Mouse (Mus musculus): ENCODE measurements around the gene Olfr476. TPM values are rescaled to one million over a fixed set of nuclear protein-coding genes. Genes with fewer than 3 reads are reported as not detected.
"Not testable (repeated sequence)": the region's sequence is repeated elsewhere in the genome, so short reads cannot be mapped to it uniquely, and the experiment has no call there.

Gene Olfr476
- not detected for total RNA-seq (2021)

DNA sequence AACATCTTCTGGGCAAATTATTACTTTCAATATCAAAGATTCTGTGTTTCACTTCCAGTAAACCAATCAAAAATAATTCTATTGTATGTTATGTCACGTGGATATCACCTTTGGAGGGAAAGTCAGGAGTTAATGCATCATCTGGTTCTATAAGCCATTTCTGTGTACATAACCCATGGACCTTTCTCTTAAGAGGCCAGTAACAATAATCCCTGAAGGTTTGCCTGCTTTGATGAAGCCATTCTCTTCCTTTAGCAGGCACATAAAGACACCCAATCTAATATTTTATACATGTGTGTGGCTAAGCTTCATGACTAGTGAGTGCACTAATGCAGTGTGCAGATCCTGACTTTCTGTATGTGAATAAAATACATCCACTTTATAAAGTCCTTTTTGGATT lies at the start of gene Olfr476:
TSS of gene Olfr476 (plus strand) at position 301 of the 400 bp plus-strand sequence.
- no peak for DNase-seq (ENCODE audit: extremely low spot score in 1 of 2, low spot score in 2 of 2)
- intact Hi-C loops (cut with DNase I), result no loop called here

DNA sequence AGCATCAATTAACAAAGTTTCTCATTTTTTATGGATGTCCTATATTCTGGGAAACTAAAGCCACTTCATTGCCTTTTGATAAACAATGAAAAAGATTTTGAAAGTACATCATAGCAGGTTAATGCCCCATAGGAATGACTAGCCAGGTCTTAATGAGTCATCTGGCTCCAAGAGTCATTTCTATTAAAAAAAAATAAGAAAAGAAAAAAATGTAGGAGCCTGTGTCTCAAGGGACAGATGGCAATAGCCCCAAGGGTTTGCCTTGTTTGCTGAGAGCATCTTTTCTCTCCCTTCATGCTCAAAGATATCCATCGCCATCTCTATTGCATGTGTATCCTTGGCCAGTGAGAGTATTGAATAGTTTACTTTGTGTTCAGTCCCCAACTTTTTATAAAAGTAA lies 34.5 kb upstream of the Olfr476 start, which contains the start of gene Olfr473:
TSS of gene Olfr473 (plus strand) at position 301 of the 400 bp plus-strand sequence.
- intact Hi-C loops (cut with DNase I), result no loop called here
- DNase-seq (ENCODE audit: extremely low spot score in 1 of 2, low spot score in 2 of 2), result no peak

DNA sequence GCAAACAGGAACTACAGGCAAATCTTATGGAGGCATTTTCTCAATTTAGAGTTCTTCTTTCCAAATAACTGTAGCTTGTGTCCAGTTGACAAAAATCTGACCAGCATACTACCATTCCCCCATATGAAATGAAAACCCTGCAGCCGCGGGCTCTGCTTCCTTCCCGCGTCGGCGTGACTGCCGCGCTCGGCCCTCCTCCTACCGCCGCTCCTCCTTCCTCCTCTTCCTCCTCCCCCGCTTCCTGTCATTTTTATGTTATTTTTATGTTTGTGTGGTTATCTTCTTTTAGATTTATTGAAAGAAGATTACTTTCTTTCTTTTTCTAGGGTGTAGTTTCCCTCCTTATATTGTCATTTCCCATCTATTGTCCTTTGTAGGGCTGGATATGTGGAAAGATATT lies 12.1 kb upstream of the Olfr476 start:
- intact Hi-C loops (cut with DNase I); DNase-seq (ENCODE audit: extremely low spot score in 1 of 2, low spot score in 2 of 2): not testable (repeated sequence)

DNA sequence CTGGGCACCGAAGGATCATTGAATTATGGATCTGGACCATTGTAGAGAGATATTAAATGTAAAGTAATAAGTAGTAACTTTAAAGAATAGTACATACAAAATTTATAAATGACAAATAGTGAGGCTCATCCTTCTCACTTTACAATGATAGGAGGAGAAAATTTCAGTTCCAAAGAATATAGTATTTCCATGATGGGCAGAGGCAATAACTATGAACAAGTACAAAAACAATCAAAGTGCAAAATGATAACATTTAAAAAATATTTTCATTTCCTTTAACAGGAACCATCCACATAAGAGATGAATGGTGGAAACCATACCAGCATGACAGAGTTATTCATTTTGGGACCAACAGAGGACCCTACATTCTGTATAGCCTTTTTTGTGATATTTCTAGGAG lies 10.3 kb upstream of the Olfr476 start, which contains the start of gene Olfr474:
TSS of gene Olfr474 (plus strand) at position 301 of the 400 bp plus-strand sequence.
- no peak for DNase-seq (ENCODE audit: extremely low spot score in 1 of 2, low spot score in 2 of 2)
- intact Hi-C loops (cut with DNase I), result no loop called here

DNA sequence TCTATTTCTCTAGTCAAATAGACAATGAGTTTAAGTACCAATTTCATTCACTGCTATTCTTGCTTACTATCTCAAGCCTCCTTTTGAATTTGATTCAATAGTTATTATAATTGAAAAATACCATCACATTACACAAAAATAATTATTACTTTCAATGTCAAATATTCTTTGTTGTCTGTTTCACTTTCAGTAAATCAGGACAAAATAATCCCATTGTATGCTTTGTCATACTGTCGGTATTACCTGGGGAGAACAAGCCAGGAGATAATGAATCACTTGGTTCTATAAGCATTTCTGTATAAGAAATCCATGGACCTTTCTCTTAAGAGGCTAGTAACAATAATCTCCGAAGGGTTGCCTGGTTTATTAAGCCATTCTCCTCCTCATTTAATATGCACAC lies 21.8 kb downstream of the Olfr476 start, which contains the start of gene Olfr477:
TSS of gene Olfr477 (plus strand) at position 301 of the 400 bp plus-strand sequence.
- DNase-seq (ENCODE audit: extremely low spot score in 1 of 2, low spot score in 2 of 2), result no peak
- intact Hi-C loops (cut with DNase I), result no loop called here

DNA sequence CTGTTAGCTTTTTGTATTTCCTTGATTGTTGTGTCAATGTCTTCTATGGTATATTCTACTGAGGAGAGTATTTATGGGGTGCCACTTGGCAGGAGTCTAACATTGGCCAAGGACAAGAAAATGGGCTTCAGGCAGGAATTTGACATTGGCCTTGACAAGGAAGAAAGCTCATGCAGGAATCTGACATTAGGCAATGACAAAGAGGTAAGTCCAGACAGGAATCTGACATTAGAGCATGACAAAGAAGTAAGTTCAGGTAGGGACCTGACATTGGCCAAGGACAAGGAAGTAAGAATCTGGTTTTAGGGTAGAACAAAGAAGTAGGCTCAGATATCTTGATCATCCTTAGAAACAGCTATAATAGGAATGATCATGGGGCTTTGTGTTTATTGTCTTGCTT lies 49.7 kb downstream of the Olfr476 start:
- DNase-seq (ENCODE audit: extremely low spot score in 1 of 2, low spot score in 2 of 2); intact Hi-C loops (cut with DNase I): not testable (repeated sequence)

Other genes with a start within 250 kb of the Olfr476 start
- not detected for gene Cyb5r2, start 206.8 kb upstream of the Olfr476 start, total RNA-seq (2021)
- gene Ovch2, start 163.6 kb upstream of the Olfr476 start, total RNA-seq (2021), result not detected
- not detected for gene Olfr467, start 152.5 kb upstream of the Olfr476 start, total RNA-seq (2021)
- not detected for gene Olfr469, start 139.3 kb upstream of the Olfr476 start, total RNA-seq (2021)
- gene Olfr470, start 117.3 kb upstream of the Olfr476 start, total RNA-seq (2021), result not detected
- not detected for gene Olfr472, start 66.9 kb upstream of the Olfr476 start, total RNA-seq (2021)
- gene Olfr473, start 34.4 kb upstream of the Olfr476 start, total RNA-seq (2021), result not detected
- not detected for gene Olfr474, start 10.2 kb upstream of the Olfr476 start, total RNA-seq (2021)
- not detected for gene Olfr477, start 21.9 kb downstream of the Olfr476 start, total RNA-seq (2021)
- not detected for gene Olfr478, start 69.2 kb downstream of the Olfr476 start, total RNA-seq (2021)
- not detected for gene Olfr479, start 85.9 kb downstream of the Olfr476 start, total RNA-seq (2021)
- gene Olfr480, start 102.5 kb downstream of the Olfr476 start, total RNA-seq (2021), result not detected
- gene Olfr481, start 115.1 kb downstream of the Olfr476 start, total RNA-seq (2021), result not detected
- gene Olfr482, start 132.8 kb downstream of the Olfr476 start, total RNA-seq (2021), result 1 to 10 TPM; 1.5 to 1.7 TPM
- gene Olfr483, start 136.0 kb downstream of the Olfr476 start, total RNA-seq (2021), result not detected
- not detected for gene Olfr484, start 162.6 kb downstream of the Olfr476 start, total RNA-seq (2021)
- not detected for gene Olfr485, start 195.1 kb downstream of the Olfr476 start, total RNA-seq (2021)
- gene Olfr486, start 207.9 kb downstream of the Olfr476 start, total RNA-seq (2021), result not detected
- gene Olfr487, start 249.8 kb downstream of the Olfr476 start, total RNA-seq (2021), result not detected